Comparison of ENCODE assay signal across 25 mouse cellular contexts in genomic region chr8:115974706-115975105, GRCm38 (mm10).
"Had no signal": no experiment of that assay in that cellular context is flagged by ENCODE, and none has a peak within 500 bp of the region (broad histone marks: within the 10 kb centered on the region; RNA-seq: fewer than 3 reads in every experiment).

No protein-coding gene starts in this region.

- H3K9ac ChIP-seq: heart, embryonic 12.5 days; hindbrain, embryonic 12.5 days; hindbrain, embryonic 14.5 days; kidney, embryonic 15.5 days; limb, embryonic 13.5 days; limb, embryonic 15.5 days had no signal

- H3K4me1 ChIP-seq: heart, embryonic 10.5 days; hindbrain, embryonic 10.5 days; hindbrain, embryonic 12.5 days; kidney, embryonic 15.5 days had no signal

- DNase-seq: gastrocnemius, adult 2 months; gastrocnemius, postnatal 10 days; gastrocnemius, postnatal 25 days; heart, adult 18-20 months; heart, postnatal 10 days; heart, postnatal 4 days; kidney, adult 11 months; kidney, adult 2 months; kidney, adult 9 months; kidney, postnatal 14 days; kidney, postnatal 36 days; layer of hippocampus, adult 9-11 months; layer of hippocampus, postnatal 36 days; left cerebral cortex, postnatal 4 days had no signal

- H3K4me3 ChIP-seq: gastrocnemius, adult 2 months; heart, embryonic 10.5 days; heart, embryonic 12.5 days; hindbrain, embryonic 10.5 days; hindbrain, embryonic 12.5 days; kidney, embryonic 15.5 days; limb, embryonic 13.5 days; limb, embryonic 15.5 days had no signal

- ATAC-seq: hindbrain, embryonic 16.5 days; inflammation-experienced regulatory T-cells, adult 6 months had no signal

- H3K4me2 ChIP-seq: heart, embryonic 12.5 days; hindbrain, embryonic 12.5 days; hindbrain, embryonic 14.5 days; kidney, embryonic 15.5 days; limb, embryonic 13.5 days; limb, embryonic 15.5 days had no signal

- H3K27ac ChIP-seq: gastrocnemius, adult 2 months; heart, embryonic 10.5 days; hindbrain, embryonic 10.5 days; hindbrain, embryonic 12.5 days; hindbrain, embryonic 14.5 days; kidney, embryonic 15.5 days; kidney, postnatal 0 days; limb, embryonic 13.5 days; limb, embryonic 15.5 days had no signal

- H3K27me3 ChIP-seq: heart, embryonic 12.5 days; hindbrain, embryonic 12.5 days; kidney, embryonic 15.5 days; limb, embryonic 13.5 days; limb, embryonic 15.5 days had no signal

- H3K36me3 ChIP-seq: heart, embryonic 10.5 days; heart, embryonic 12.5 days; hindbrain, embryonic 10.5 days; hindbrain, embryonic 12.5 days; kidney, embryonic 15.5 days; limb, embryonic 13.5 days; limb, embryonic 15.5 days had no signal

- H3K9me3 ChIP-seq: heart, embryonic 10.5 days; heart, embryonic 12.5 days; hindbrain, embryonic 10.5 days; hindbrain, embryonic 12.5 days; kidney, embryonic 15.5 days; limb, embryonic 13.5 days; limb, embryonic 15.5 days had no signal
